Mouse (Mus musculus): ENCODE data around the gene Ing3.

- TF ChIP-seq GATA1 (IDR thresholded peaks at IDR 0.05; ENCODE audit: low read length): no peak
- TF ChIP-seq TAL1 (IDR thresholded peaks at IDR 0.05; ENCODE audit: low read length): no peak
Measured at GRCm38 (mm10) chr6:21988296-21988695, 38.9 kb downstream of the Ing3 start.

Data from erythroblast, embryonic 14.5 days (primary cell).